Mouse (Mus musculus): Measurements from ENCODE around the gene Mbl1. TPM values are rescaled to one million over a fixed set of nuclear protein-coding genes. Genes with fewer than 3 reads are reported as not detected.
A peak's percentile ranks its signal among the peaks of the same experiment; 100 is the strongest.

Gene Mbl1
- not detected for total RNA-seq (2021)
- long read RNA-seq, experiment 1 = 0 reads
- long read RNA-seq, experiment 2 = 0 reads

- no peak for DNase-seq (ENCODE audit: low spot score)
Observed at GRCm38 (mm10) chr14:41151220-41151898, at the start of gene Mbl1. Gene Mbl1, plus strand, starts transcription at chr14:41151458.

- DNase-seq (ENCODE audit: low spot score) = no peak
Observed at GRCm38 (mm10) chr14:41102269-41102668, 49.0 kb upstream of the Mbl1 start.

DNA sequence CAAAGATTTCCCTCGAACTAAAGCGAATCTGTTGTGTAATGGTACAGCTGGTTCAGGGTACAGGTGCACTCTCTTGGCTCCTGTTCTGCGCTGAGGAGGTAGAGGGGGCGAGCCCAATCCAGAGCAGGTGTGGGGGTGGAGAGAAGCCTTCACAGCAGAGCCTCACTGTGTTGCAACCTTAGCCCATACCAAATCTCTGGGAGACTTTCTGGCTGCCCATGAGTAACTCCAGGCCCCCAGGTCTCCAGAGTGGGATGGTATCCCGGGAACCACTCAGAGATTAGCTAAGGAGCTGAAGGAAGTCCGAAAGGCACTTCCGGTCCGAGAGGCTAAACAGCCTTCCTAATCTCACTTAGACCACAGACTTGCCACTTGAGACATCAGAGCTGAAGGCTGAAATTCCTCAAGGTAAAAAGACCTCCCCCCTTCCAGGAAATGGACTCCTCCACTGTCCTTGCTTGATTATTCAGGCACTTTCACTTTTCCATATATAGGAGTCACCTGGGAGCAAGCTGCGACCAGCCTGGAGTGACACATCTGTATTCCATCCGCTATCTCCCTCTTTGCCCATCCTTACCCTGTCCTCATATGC lies 46.3 kb upstream of the Mbl1 start, which contains the start of gene Mat1a:
Gene Mat1a (plus strand): TSS at position 183 of the 592 bp plus-strand sequence.
- DNase-seq (ENCODE audit: low spot score) = no peak

DNA sequence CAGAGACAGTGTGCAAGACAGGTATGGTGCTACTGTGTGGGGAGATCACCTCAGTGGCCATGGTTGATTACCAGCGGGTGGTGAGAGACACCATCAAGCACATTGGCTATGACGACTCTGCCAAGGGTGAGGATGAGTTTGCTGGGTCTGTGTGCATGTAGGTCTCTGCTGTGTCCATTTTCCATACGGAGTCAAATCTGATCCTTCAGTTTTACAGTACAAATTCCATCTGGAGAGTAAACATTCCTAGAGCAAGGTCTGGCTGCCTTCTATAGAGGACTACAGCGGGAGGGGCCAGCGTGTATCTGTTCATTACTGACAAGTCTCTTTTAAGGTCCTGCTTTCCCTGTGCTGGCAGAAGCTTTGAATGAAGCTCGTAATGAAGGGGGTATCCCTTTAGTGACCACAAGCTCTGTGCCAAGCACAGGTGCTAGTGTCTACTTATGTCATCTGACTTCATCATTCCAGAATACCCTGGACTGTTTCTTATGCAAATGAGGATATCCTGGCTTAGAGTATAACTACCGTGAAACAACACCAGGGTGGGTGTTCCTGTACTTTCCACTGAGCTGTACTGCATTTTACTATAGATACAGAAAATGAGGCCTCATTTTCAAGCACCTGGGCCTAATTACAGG lies 40.1 kb upstream of the Mbl1 start:
- no peak for DNase-seq (ENCODE audit: low spot score)

- DNase-seq (ENCODE audit: low spot score) = no peak
Observed at GRCm38 (mm10) chr14:41112944-41113343, 38.3 kb upstream of the Mbl1 start.

GRCm38 (mm10) chr14:41116271-41116670 lies 35.0 kb upstream of the Mbl1 start:
- DNase-seq (ENCODE audit: low spot score) = no peak

DNA sequence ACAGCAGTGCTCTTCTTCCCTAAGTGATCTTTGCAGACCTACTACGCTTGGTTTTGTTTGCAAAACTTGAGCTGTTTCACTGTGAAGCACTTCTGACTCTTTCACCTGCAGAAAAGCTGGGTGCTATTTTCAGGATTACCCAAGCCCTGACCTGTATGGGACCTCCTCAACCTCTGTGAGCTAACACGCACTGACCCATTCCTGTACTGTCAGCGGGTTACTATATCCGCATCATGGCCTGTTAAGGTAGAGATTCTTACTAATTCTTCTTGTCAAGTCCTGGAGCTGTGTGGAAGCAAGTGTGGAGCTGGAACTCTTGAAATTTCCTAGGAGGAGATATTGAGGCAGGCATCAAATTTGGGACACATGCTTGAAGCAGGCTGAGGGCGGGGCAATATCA lies 26.6 kb upstream of the Mbl1 start:
- no peak for DNase-seq (ENCODE audit: low spot score)

DNA sequence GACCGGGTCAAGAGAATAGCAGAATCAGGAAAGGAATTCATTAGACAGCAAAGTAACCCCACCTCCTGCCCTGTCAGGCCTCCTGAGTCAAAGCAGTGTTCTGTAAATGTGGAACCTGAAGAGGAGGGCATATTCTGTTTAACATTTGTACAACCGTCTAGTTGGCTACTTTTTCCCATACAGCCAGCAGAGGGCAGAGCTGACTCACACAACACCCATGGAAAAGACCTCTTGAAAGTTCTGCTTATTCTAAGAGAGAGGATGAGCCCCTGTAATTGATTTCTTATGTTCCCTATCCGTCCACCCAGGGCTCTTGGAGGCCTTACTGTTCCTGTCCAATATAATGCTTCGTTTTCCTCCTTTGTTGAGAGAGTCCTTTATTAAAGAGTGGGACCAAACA lies 23.3 kb upstream of the Mbl1 start:
- DNase-seq (ENCODE audit: low spot score) = no peak

- no peak for DNase-seq (ENCODE audit: low spot score)
Observed at GRCm38 (mm10) chr14:41131540-41131939, 19.7 kb upstream of the Mbl1 start, which contains the start of gene Sftpa1. Gene Sftpa1, plus strand, starts transcription at chr14:41131782.

DNA sequence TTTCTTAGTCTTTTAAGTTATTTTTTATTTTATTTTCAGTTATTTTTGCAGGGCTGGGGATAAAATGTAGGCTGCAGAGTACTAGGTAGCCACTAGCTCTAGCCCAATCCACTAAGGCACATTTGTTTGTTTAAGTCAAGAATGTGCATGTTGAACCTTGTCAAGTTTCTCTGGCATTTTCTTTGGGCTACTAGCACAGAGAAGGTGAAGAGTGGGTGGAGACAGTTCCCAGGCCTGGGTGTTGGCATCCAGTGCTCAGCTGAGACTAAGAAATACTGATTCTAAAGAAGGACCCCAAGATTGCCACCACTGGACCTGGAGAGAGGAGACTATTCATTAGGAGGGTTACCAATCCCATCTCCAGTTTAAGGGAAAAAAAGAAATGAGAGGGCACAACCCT lies 14.3 kb upstream of the Mbl1 start:
- no peak for DNase-seq (ENCODE audit: low spot score)

DNA sequence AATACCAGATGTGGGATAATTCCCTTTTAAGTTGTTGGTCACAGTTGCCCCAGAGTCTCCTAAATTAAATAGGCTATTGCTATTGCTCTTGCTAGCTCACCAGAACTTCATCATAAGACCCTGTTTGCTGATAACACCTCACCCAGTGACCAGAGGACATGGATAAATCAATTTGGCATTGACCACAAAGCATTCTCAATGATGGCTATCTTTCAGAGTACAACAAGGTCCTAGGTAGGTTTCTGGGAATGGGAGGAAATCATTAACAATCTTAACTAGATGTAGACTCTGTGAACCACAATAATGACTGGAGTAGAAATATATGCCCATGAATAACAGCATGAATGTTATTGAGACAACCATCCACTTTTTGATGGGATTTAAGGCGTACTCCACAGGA lies 10.6 kb upstream of the Mbl1 start:
- DNase-seq (ENCODE audit: low spot score) = no peak

GRCm38 (mm10) chr14:41146035-41146434 lies 5.2 kb upstream of the Mbl1 start:
- no peak for DNase-seq (ENCODE audit: low spot score)

DNA sequence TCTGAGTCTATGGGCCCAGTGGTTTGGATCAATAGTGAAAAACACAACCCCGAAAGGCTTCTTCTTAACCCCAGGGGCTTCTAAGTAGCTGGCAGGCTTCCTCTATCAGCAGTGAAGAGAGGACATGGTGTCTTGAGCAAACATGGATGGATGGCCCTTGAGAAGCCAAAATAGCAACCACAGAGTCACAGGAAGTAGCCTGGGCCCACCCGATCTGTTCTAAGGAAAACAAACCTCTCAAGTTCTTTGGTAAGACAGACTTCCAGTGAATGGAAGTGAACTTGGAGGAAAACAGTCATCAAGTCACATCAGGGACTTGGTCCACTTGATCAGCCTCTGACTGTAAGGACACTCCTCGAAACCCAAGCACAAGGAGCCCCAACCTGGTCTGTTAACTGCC lies 4.3 kb upstream of the Mbl1 start:
- no peak for DNase-seq (ENCODE audit: low spot score)

GRCm38 (mm10) chr14:41147356-41147755 lies 3.9 kb upstream of the Mbl1 start:
- DNase-seq (ENCODE audit: low spot score) = no peak

DNA sequence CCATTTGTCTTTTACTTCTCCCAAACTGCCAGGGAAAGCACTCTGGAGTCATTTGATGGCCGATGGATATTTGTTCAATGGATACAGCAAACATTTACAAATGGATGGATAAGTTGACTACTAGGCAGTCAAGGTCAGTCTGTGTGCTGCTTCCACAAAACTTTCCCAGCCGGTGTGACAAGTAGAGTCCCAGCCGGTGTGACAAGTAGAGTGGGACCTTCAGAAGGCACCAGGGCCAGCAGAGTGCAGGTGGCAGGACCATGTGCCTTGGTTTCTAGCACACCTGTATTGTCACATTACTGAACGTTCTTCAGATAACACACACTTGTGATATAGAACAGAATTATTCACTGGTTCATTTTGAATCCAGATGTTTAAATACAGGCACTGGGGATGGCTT lies 8.8 kb downstream of the Mbl1 start:
- no peak for DNase-seq (ENCODE audit: low spot score)

DNA sequence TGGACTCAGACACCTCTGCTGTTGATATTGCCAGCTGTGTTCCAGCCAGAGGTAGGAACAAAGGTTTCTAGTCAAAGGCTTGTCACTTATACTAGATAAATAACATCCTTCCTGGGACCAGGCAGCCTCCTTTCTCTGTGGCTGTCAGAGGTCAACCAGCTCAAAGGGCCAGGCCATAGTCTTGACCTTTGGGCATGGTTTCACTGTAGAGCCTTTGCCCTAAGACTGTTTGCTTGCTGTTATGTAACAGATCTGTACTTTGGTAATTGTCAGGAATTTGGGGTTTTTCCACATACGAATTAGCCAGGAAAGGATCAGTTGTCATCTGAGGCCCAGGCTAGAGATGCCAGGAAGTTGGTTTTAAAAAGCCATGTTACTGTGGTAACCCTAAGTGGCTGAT lies 9.5 kb downstream of the Mbl1 start:
- no peak for DNase-seq (ENCODE audit: low spot score)

- DNase-seq (ENCODE audit: low spot score) = peak; percentile 1
Observed at GRCm38 (mm10) chr14:41162663-41163062, 11.4 kb downstream of the Mbl1 start.

- DNase-seq (ENCODE audit: low spot score) = no peak
Observed at GRCm38 (mm10) chr14:41167278-41167677, 16.0 kb downstream of the Mbl1 start.

GRCm38 (mm10) chr14:41168567-41168966 lies 17.3 kb downstream of the Mbl1 start:
- no peak for DNase-seq (ENCODE audit: low spot score)

DNA sequence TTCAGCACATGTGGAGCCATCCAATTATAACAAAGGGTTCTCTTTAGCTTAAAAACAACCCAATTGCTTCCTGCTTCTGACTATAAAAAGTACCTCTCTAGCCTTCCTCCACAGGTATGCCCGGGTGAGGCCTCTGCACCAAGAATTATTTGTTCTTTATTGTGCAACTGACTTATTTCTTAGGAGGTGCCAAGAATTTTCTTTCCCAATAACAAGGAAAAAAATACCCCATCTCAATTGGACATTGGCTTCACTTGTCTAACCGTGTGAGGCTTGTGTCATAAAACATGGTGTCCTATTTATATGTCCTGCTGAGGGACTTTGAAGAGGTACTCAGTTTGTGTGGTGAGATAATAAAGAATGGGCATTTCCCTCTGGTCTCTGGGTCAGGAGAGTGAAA lies 19.3 kb downstream of the Mbl1 start:
- no peak for DNase-seq (ENCODE audit: low spot score)

DNA sequence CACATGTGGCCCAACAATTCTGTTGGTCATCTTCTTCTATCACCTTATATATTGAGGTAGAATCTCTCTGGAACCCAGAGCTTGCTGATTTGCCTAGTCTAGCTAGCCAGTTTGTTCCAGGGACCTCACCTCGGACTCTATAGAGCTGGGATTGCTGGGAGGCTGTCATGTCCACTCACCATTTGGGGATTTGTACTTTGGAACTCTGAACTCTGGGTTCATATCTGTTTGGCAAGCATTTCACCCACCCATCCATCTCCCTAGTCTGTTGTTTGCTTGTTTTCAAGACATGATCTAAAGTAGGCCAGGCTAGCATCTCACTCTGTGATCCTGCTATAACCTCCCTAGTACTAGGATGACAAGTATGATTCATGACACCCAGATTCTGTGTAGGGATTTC lies 23.5 kb downstream of the Mbl1 start:
- DNase-seq (ENCODE audit: low spot score) = no peak

- no peak for DNase-seq (ENCODE audit: low spot score)
Observed at GRCm38 (mm10) chr14:41185059-41185821, 34.0 kb downstream of the Mbl1 start, which contains the start of gene Sftpd. Gene Sftpd, minus strand, starts transcription at chr14:41185149.

Measured in gastrocnemius, adult 18-20 months (tissue).